Mouse (Mus musculus) ES-E14 (cell line): ENCODE results near the gene Zeb2. TPM values are rescaled to one million over a fixed set of nuclear protein-coding genes. Genes with fewer than 3 reads are reported as not detected.

Source experiments
- DNase-seq: peaks from one replicate; pipeline ENCODE4 v3.0.0-alpha.2; 2013; ENCODE audit warnings: low read depth, low spot score
- H3K27ac ChIP-seq: 2 replicates; pipeline ENCODE4 v1.5.1; 2012; ENCODE audit warnings: low read depth, mild to moderate bottlenecking, low read length, moderate library complexity, mixed read lengths; ENCODE audit not compliant: poor library complexity, insufficient read depth, severe bottlenecking
- H3K36me3 ChIP-seq: 2 replicates; pipeline ENCODE4 v1.6.1; 2012; ENCODE audit warnings: mild to moderate bottlenecking, low read length, moderate library complexity, mixed read lengths; ENCODE audit not compliant: control insufficient read depth, poor library complexity, insufficient read depth, severe bottlenecking
- H3K4me1 ChIP-seq, 2 experiments: fragments of 150-350 bp in 1 of 2; sonication (generic) in 1 of 2; 2 replicates each; pipeline ENCODE4 v1.6.1; 2012; ENCODE audit warnings: low read length in 2 of 2, mild to moderate bottlenecking in 1 of 2, mixed read lengths in 1 of 2; ENCODE audit not compliant: control insufficient read depth in 2 of 2, insufficient read depth in 2 of 2, poor library complexity in 1 of 2
- H3K4me3 ChIP-seq, 2 experiments: fragments of 150-350 bp in 1 of 2; sonication (generic) in 1 of 2; 2 replicates each; pipeline ENCODE4 v1.5.1; 2012; ENCODE audit warnings: low read length in 2 of 2, low read depth in 1 of 2, mild to moderate bottlenecking in 1 of 2, mixed read lengths in 1 of 2; ENCODE audit not compliant: insufficient read depth in 1 of 2, poor library complexity in 1 of 2, severe bottlenecking in 1 of 2
- H3K9ac ChIP-seq: 2 replicates; pipeline ENCODE4 v1.6.1; 2012; ENCODE audit warnings: low read depth, mild to moderate bottlenecking, low read length, mixed read lengths; ENCODE audit not compliant: poor library complexity, insufficient read depth, severe bottlenecking
- H3K9me3 ChIP-seq: fragments of 150-350 bp; sonication (generic); 2 replicates; pipeline ENCODE4 v1.6.1; 2012; ENCODE audit warnings: low read depth, mild to moderate bottlenecking, low read length; ENCODE audit not compliant: control insufficient read depth, insufficient read depth
- CHD2 ChIP-seq: IDR thresholded peaks from 2 replicates; pipeline ENCODE4 v1.6.1; 2014; ENCODE audit warnings: mild to moderate bottlenecking, low read depth, low read length, inconsistent platforms
- HCFC1 ChIP-seq: IDR thresholded peaks from 2 replicates; pipeline ENCODE4 v1.6.1; 2012; ENCODE audit warnings: low read length, inconsistent platforms, borderline replicate concordance; ENCODE audit not compliant: insufficient read depth
- MAFK ChIP-seq: IDR thresholded peaks from 2 replicates; pipeline ENCODE4 v1.6.1; 2014; ENCODE audit warnings: mild to moderate bottlenecking, low read depth, low read length, inconsistent platforms; ENCODE audit not compliant: insufficient read depth
- ZC3H11A ChIP-seq: IDR thresholded peaks from 2 replicates; pipeline ENCODE4 v1.6.1; 2012; ENCODE audit warnings: low read depth, mild to moderate bottlenecking, inconsistent platforms, low read length, borderline replicate concordance
- ZNF384 ChIP-seq: IDR thresholded peaks from 2 replicates; pipeline ENCODE4 v1.6.1; 2012; ENCODE audit warnings: low read depth, low read length, inconsistent platforms
- in situ Hi-C, 2 experiments: fragments of 600-800 bp; cut with MboI; formaldehyde crosslinking; loops; one replicate each; pipeline ENCODE4 v1.15.1; 2025; ENCODE audit warnings: low sequenced_read_pairs in 2 of 2, inconsistent platforms in 1 of 2; ENCODE audit not compliant: unreplicated experiment in 2 of 2
- total RNA-seq: library from RNA; depleted of rRNA; stranded (reverse); fragments of 300-350 nt; gene quantifications from 2 replicates; pipeline ENCODE4 v1.2.3, GENCODE M21; 2012

Zeb2 gene
- total RNA-seq, 1 experiment: 11.9 TPM

- no peak overlapping the region for H3K9ac ChIP-seq
- DNase-seq: no peak
These were observed 9.6 kb downstream of the Zeb2 start for GRCm38 (mm10) chr2:45107555-45107954.

GRCm38 (mm10) chr2:45105922-45106851 lies 11.0 kb downstream of the Zeb2 start:
- Histone ChIP-seq H3K36me3 (no peaks in the 10 kb centered on the region), H3K4me3 (no peak overlapping the region), H3K9ac (no peak overlapping the region), H3K27ac (no peak overlapping the region), H3K4me1 (no peaks in the 10 kb centered on the region; a peak in 1 of 4 replicates), H3K9me3 (no peaks in the 10 kb centered on the region)
- in situ Hi-C loops: no loop called here
- no peak for TF ChIP-seq ZC3H11A
- no peak for DNase-seq

More at GRCm38 (mm10) chr2:45107555-45107954, 9.6 kb downstream of the Zeb2 start:
- Histone ChIP-seq H3K27ac (no peak overlapping the region), H3K9me3 (no peaks in the 10 kb centered on the region), H3K4me1 (no peaks in the 10 kb centered on the region; a peak in 1 of 4 replicates), H3K4me3 (no peak overlapping the region), H3K36me3 (no peaks in the 10 kb centered on the region)
- in situ Hi-C loops: no loop called here
- TF ChIP-seq CHD2 (no peak), MAFK (no peak), HCFC1 (no peak), ZC3H11A (no peak)

- H3K4me1 ChIP-seq: no peaks in the 10 kb centered on the region
- H3K27ac ChIP-seq: no peak overlapping the region
- no peaks in the 10 kb centered on the region for H3K9me3 ChIP-seq
- H3K4me3 ChIP-seq: no peak overlapping the region
- no peak for DNase-seq
- H3K9ac ChIP-seq: no peak overlapping the region
- TF ChIP-seq ZC3H11A: no peak
- TF ChIP-seq HCFC1: no peak
- TF ChIP-seq ZNF384: no peak
- in situ Hi-C loops: no loop called here
- H3K36me3 ChIP-seq: no peaks in the 10 kb centered on the region
These were observed 11.9 kb downstream of the Zeb2 start for GRCm38 (mm10) chr2:45105281-45105721.

GRCm38 (mm10) chr2:45104511-45105055 lies 12.6 kb downstream of the Zeb2 start:
- TF ChIP-seq MAFK (no peak), CHD2 (no peak), HCFC1 (no peak), ZNF384 (no peak), ZC3H11A (no peak)
- in situ Hi-C loops: no loop called here
- DNase-seq: no peak
- Histone ChIP-seq H3K9me3 (no peaks in the 10 kb centered on the region), H3K9ac (no peak overlapping the region), H3K4me3 (no peak overlapping the region), H3K27ac (no peak overlapping the region), H3K36me3 (no peaks in the 10 kb centered on the region), H3K4me1 (no peaks in the 10 kb centered on the region)
